Mouse (Mus musculus): ENCODE data around the gene Kctd13. TPM values are rescaled to one million over a fixed set of nuclear protein-coding genes. Genes with fewer than 3 reads are reported as not detected.
A peak's percentile ranks its signal among the peaks of the same experiment; 100 is the strongest.

The Kctd13 gene
- total RNA-seq, 2 experiments from 2014 or later, result 18.6 to 22.1 TPM

GRCm38 (mm10) chr7:126975950-126976866, 47.5 kb downstream of the Kctd13 start, which contains the start of gene Cdiptos:
Gene Cdiptos, minus strand, starts transcription at chr7:126976098.
- ATAC-seq (replicated peaks; ENCODE audit: low FRiP score, low TSS enrichment, poor library complexity, severe bottlenecking), result peak; percentile 95

GRCm38 (mm10) chr7:126976878-126977459, 48.3 kb downstream of the Kctd13 start:
- no peak for ATAC-seq (replicated peaks; ENCODE audit: low FRiP score, low TSS enrichment, poor library complexity, severe bottlenecking)

GRCm38 (mm10) chr7:126978841-126979240, 50.2 kb downstream of the Kctd13 start:
- no peak for ATAC-seq (replicated peaks; ENCODE audit: low FRiP score, low TSS enrichment, poor library complexity, severe bottlenecking)

GRCm38 (mm10) chr7:126981601-126982000, 52.9 kb downstream of the Kctd13 start:
- ATAC-seq (replicated peaks; ENCODE audit: low FRiP score, low TSS enrichment, poor library complexity, severe bottlenecking), result no peak

- ATAC-seq (replicated peaks; ENCODE audit: low FRiP score, low TSS enrichment, poor library complexity, severe bottlenecking), result no peak
Measured at GRCm38 (mm10) chr7:126982054-126982453, 53.4 kb downstream of the Kctd13 start.

- no peak for ATAC-seq (replicated peaks; ENCODE audit: low FRiP score, low TSS enrichment, poor library complexity, severe bottlenecking)
Measured at GRCm38 (mm10) chr7:126983113-126983512, 54.4 kb downstream of the Kctd13 start.

- no peak for ATAC-seq (replicated peaks; ENCODE audit: low FRiP score, low TSS enrichment, poor library complexity, severe bottlenecking)
Measured at GRCm38 (mm10) chr7:126984667-126985444, 56.2 kb downstream of the Kctd13 start.

GRCm38 (mm10) chr7:126986319-126986718, 57.6 kb downstream of the Kctd13 start:
- ATAC-seq (replicated peaks; ENCODE audit: low FRiP score, low TSS enrichment, poor library complexity, severe bottlenecking), result 0 out of 2 replicates have a peak, but pooled peaks have one; percentile 47

GRCm38 (mm10) chr7:126988816-126989215, 60.1 kb downstream of the Kctd13 start:
- ATAC-seq (replicated peaks; ENCODE audit: low FRiP score, low TSS enrichment, poor library complexity, severe bottlenecking), result no peak

Other genes with a start within 250 kb of the Kctd13 start
- gene Bola2, start 233.5 kb upstream of the Kctd13 start, total RNA-seq (2014; fragmentation: Nextera tagmentation), result 212 and 218 TPM in 2 replicates
- 107 and 179 TPM in 2 replicates for gene Bola2, start 233.5 kb upstream of the Kctd13 start, total RNA-seq (2017)
- 3.7 and 9.3 TPM in 2 replicates for gene Slx1b, start 233.1 kb upstream of the Kctd13 start, total RNA-seq (2014; fragmentation: Nextera tagmentation)
- 2.9 and 3.0 TPM in 2 replicates for gene Slx1b, start 233.1 kb upstream of the Kctd13 start, total RNA-seq (2017)
- 31.8 and 35.5 TPM in 2 replicates for gene Coro1a, start 221.1 kb upstream of the Kctd13 start, total RNA-seq (2014; fragmentation: Nextera tagmentation)
- 40.7 and 41.2 TPM in 2 replicates for gene Coro1a, start 221.1 kb upstream of the Kctd13 start, total RNA-seq (2017)
- gene Mapk3, start 169.3 kb upstream of the Kctd13 start, total RNA-seq (2014; fragmentation: Nextera tagmentation), result 41.0 and 45.1 TPM in 2 replicates
- 17.5 and 20.1 TPM in 2 replicates for gene Mapk3, start 169.3 kb upstream of the Kctd13 start, total RNA-seq (2017)
- gene Gdpd3, start 162.5 kb upstream of the Kctd13 start, total RNA-seq (2014; fragmentation: Nextera tagmentation), result 0.26 and 2.5 TPM in 2 replicates
- gene Gdpd3, start 162.5 kb upstream of the Kctd13 start, total RNA-seq (2017), result 0.09 TPM in 1 of 2 replicates, not detected in the other
- 26.6 and 40.6 TPM in 2 replicates for gene Ypel3, start 151.9 kb upstream of the Kctd13 start, total RNA-seq (2014; fragmentation: Nextera tagmentation)
- 20.2 and 22.6 TPM in 2 replicates for gene Ypel3, start 151.9 kb upstream of the Kctd13 start, total RNA-seq (2017)
- gene Tbx6, start 147.4 kb upstream of the Kctd13 start, total RNA-seq (2014; fragmentation: Nextera tagmentation), result 0.69 and 3.1 TPM in 2 replicates
- gene Tbx6, start 147.4 kb upstream of the Kctd13 start, total RNA-seq (2017), result not detected in 2 replicates
- 176 and 189 TPM in 2 replicates for gene Ppp4c, start 136.4 kb upstream of the Kctd13 start, total RNA-seq (2014; fragmentation: Nextera tagmentation)
- gene Ppp4c, start 136.4 kb upstream of the Kctd13 start, total RNA-seq (2017), result 104 and 127 TPM in 2 replicates
- gene Fam57b, start 131.2 kb upstream of the Kctd13 start, total RNA-seq (2014; fragmentation: Nextera tagmentation), result 0.61 TPM in 1 of 2 replicates, not detected in the other
- 0.42 TPM in 1 of 2 replicates, not detected in the other for gene Fam57b, start 131.2 kb upstream of the Kctd13 start, total RNA-seq (2017)
- not detected in 2 replicates for gene 4930451I11Rik, start 97.2 kb upstream of the Kctd13 start, total RNA-seq (2014; fragmentation: Nextera tagmentation)
- not detected in 2 replicates for gene 4930451I11Rik, start 97.2 kb upstream of the Kctd13 start, total RNA-seq (2017)
- not detected in 2 replicates for gene Doc2a, start 81.5 kb upstream of the Kctd13 start, total RNA-seq (2014; fragmentation: Nextera tagmentation)
- gene Doc2a, start 81.5 kb upstream of the Kctd13 start, total RNA-seq (2017), result not detected in 2 replicates
- 51.6 and 123 TPM in 2 replicates for gene Hirip3, start 66.9 kb upstream of the Kctd13 start, total RNA-seq (2014; fragmentation: Nextera tagmentation)
- 327 and 333 TPM in 2 replicates for gene Hirip3, start 66.9 kb upstream of the Kctd13 start, total RNA-seq (2017)
- 124 and 132 TPM in 2 replicates for gene Ino80e, start 66.5 kb upstream of the Kctd13 start, total RNA-seq (2014; fragmentation: Nextera tagmentation)
- 29.4 and 45.6 TPM in 2 replicates for gene Ino80e, start 66.5 kb upstream of the Kctd13 start, total RNA-seq (2017)
- 36.1 and 44.2 TPM in 2 replicates for gene Taok2, start 44.2 kb upstream of the Kctd13 start, total RNA-seq (2014; fragmentation: Nextera tagmentation)
- 22.1 and 25.1 TPM in 2 replicates for gene Taok2, start 44.2 kb upstream of the Kctd13 start, total RNA-seq (2017)
- gene Tmem219, start 6.0 kb upstream of the Kctd13 start, total RNA-seq (2014; fragmentation: Nextera tagmentation), result 22.0 and 27.2 TPM in 2 replicates
- 9.2 and 17.9 TPM in 2 replicates for gene Tmem219, start 6.0 kb upstream of the Kctd13 start, total RNA-seq (2017)
- gene Asphd1, start 20.7 kb downstream of the Kctd13 start, total RNA-seq (2014; fragmentation: Nextera tagmentation), result not detected in 2 replicates
- gene Asphd1, start 20.7 kb downstream of the Kctd13 start, total RNA-seq (2017), result not detected in 2 replicates
- 3.2 and 4.4 TPM in 2 replicates for gene Sez6l2, start 21.7 kb downstream of the Kctd13 start, total RNA-seq (2014; fragmentation: Nextera tagmentation)
- gene Sez6l2, start 21.7 kb downstream of the Kctd13 start, total RNA-seq (2017), result 0.76 TPM in 1 of 2 replicates, not detected in the other
- 61.3 and 70.2 TPM in 2 replicates for gene Cdipt, start 47.0 kb downstream of the Kctd13 start, total RNA-seq (2014; fragmentation: Nextera tagmentation)
- gene Cdipt, start 47.0 kb downstream of the Kctd13 start, total RNA-seq (2017), result 31.8 and 49.8 TPM in 2 replicates
- gene Cdiptos, start 47.2 kb downstream of the Kctd13 start, total RNA-seq (2014; fragmentation: Nextera tagmentation), result not detected in 2 replicates
- gene Cdiptos, start 47.2 kb downstream of the Kctd13 start, total RNA-seq (2017), result 0.23 TPM in 1 of 2 replicates, not detected in the other
- gene Mvp, start 85.7 kb downstream of the Kctd13 start, total RNA-seq (2014; fragmentation: Nextera tagmentation), result 5.6 and 7.9 TPM in 2 replicates
- gene Mvp, start 85.7 kb downstream of the Kctd13 start, total RNA-seq (2017), result 13.5 and 19.7 TPM in 2 replicates
- 0.66 TPM in 1 of 2 replicates, not detected in the other for gene Pagr1b, start 87.6 kb downstream of the Kctd13 start, total RNA-seq (2014; fragmentation: Nextera tagmentation)
- gene Pagr1b, start 87.6 kb downstream of the Kctd13 start, total RNA-seq (2017), result 4.5 and 8.7 TPM in 2 replicates
- gene Pagr1a, start 88.5 kb downstream of the Kctd13 start, total RNA-seq (2014; fragmentation: Nextera tagmentation), result 62.5 and 66.9 TPM in 2 replicates
- gene Pagr1a, start 88.5 kb downstream of the Kctd13 start, total RNA-seq (2017), result 24.5 TPM in 1 of 2 replicates, not detected in the other
- gene Gm42742, start 92.2 kb downstream of the Kctd13 start, total RNA-seq (2014; fragmentation: Nextera tagmentation), result 0.47 and 3.3 TPM in 2 replicates
- 22.6 TPM in 1 of 2 replicates, not detected in the other for gene Gm42742, start 92.2 kb downstream of the Kctd13 start, total RNA-seq (2017)
- 0.74 and 2.0 TPM in 2 replicates for gene Prrt2, start 92.3 kb downstream of the Kctd13 start, total RNA-seq (2014; fragmentation: Nextera tagmentation)
- 0.80 and 2.3 TPM in 2 replicates for gene Prrt2, start 92.3 kb downstream of the Kctd13 start, total RNA-seq (2017)
- 256 and 270 TPM in 2 replicates for gene Maz, start 98.2 kb downstream of the Kctd13 start, total RNA-seq (2014; fragmentation: Nextera tagmentation)
- 54.2 and 70.0 TPM in 2 replicates for gene Maz, start 98.2 kb downstream of the Kctd13 start, total RNA-seq (2017)
- 68.1 and 120 TPM in 2 replicates for gene Kif22, start 113.6 kb downstream of the Kctd13 start, total RNA-seq (2014; fragmentation: Nextera tagmentation)
- gene Kif22, start 113.6 kb downstream of the Kctd13 start, total RNA-seq (2017), result 56.1 and 67.7 TPM in 2 replicates
- gene Zg16, start 158.4 kb downstream of the Kctd13 start, total RNA-seq (2014; fragmentation: Nextera tagmentation), result 61.9 and 97.7 TPM in 2 replicates
- gene Zg16, start 158.4 kb downstream of the Kctd13 start, total RNA-seq (2017), result 27.8 and 47.2 TPM in 2 replicates
- gene AI467606, start 162.5 kb downstream of the Kctd13 start, total RNA-seq (2014; fragmentation: Nextera tagmentation), result 17.6 and 18.5 TPM in 2 replicates
- 14.2 and 17.9 TPM in 2 replicates for gene AI467606, start 162.5 kb downstream of the Kctd13 start, total RNA-seq (2017)
- 4.4 and 8.2 TPM in 2 replicates for gene Qprt, start 193.3 kb downstream of the Kctd13 start, total RNA-seq (2014; fragmentation: Nextera tagmentation)
- 1.7 and 5.3 TPM in 2 replicates for gene Qprt, start 193.3 kb downstream of the Kctd13 start, total RNA-seq (2017)
- 134 and 142 TPM in 2 replicates for gene Spn, start 208.9 kb downstream of the Kctd13 start, total RNA-seq (2014; fragmentation: Nextera tagmentation)
- 294 and 351 TPM in 2 replicates for gene Spn, start 208.9 kb downstream of the Kctd13 start, total RNA-seq (2017)